Mouse (Mus musculus): ENCODE data around the gene Nfix. TPM values are rescaled to one million over a fixed set of nuclear protein-coding genes. Genes with fewer than 3 reads are reported as not detected.

The Nfix gene
- polyA plus RNA-seq, 2 experiments, result 1.4 to 2.5 TPM

DNA sequence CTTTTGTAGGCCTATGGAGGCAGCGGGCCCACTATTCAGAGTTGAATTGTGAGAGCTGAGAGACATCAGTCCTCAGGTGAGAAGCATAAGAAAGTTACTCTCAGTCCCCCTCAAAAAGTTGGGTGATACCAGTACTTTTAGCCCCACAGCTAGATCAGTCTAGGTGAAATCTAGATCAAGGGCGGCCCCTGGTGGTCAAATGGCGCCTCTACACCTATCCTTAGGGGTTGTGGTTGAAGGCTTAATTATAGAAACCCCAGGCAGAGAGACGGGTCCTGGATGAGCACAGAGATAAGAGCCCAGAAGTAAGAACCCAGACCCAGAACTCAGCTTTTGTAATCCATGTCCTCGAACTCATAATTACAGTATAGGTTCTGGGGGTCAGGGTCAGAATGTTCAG, 12.9 kb upstream of the Nfix start:
- H3K4me1 ChIP-seq (replicated peaks; ENCODE audit: control insufficient read depth in 2 of 2, insufficient read depth in 2 of 2, low read length in 1 of 2), result peaks cover 6 to 10% of the 10 kb centered on the region in 2 experiments
- H3K4me2 ChIP-seq (ENCODE audit: low read depth), result no peak overlapping the region
- H3K27me3 ChIP-seq (ENCODE audit: control insufficient read depth, insufficient read depth, low read length), result peaks cover 14% of the 10 kb centered on the region
- TF ChIP-seq EP300 (IDR thresholded peaks at IDR 0.05; ENCODE audit: low read depth) (no peak), CTCF (IDR thresholded peaks at IDR 0.05; ENCODE audit: low read depth) (peak; percentile 89)
- no peak overlapping the region for H3K27ac ChIP-seq
- H3K4me3 ChIP-seq (ENCODE audit: insufficient read depth in 1 of 2, low read depth in 2 of 2, low read length in 2 of 2), result no peak overlapping the region
- H3K9me3 ChIP-seq (ENCODE audit: control insufficient read depth, low read length), result no peaks in the 10 kb centered on the region
- ATAC-seq (ENCODE audit: insufficient read depth) (peak; percentile 36; the same call in 1 of the 2 replicates), DNase-seq (ENCODE audit: low read depth in 3 of 3, low spot score in 3 of 3) (peak in 2 of 3 experiments; percentile 60 to 70)
- no peaks in the 10 kb centered on the region for H3K36me3 ChIP-seq (replicated peaks; ENCODE audit: control insufficient read depth, insufficient read depth, low read depth)
- 3% methylated on average over 5 of the region's 5 CpGs for WGBS (ENCODE audit: insufficient replicate concordance)
- H3K9ac ChIP-seq (replicated peaks), result no peak overlapping the region

DNA sequence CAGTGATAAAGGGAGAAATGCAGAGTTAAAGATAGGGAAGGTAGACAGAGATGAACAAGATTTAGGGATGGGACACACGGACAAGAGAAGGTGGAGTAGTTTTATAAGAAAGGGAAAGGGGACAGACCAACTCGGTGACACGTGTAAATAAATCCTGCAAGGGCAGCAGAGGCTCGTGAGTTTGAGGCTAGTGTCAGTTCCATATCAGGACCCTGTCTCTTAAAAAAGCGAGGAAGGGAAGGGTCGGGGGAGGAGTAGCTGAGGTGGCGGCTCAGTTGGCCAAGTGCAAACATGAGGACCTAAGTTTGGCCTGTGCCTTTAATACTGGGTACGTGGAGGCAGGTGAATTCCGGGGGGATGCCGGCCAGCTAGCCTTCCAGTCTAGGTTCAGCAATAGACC, 11.2 kb upstream of the Nfix start:
- Histone ChIP-seq H3K27ac (no peak overlapping the region), H3K4me1 (replicated peaks; ENCODE audit: control insufficient read depth in 2 of 2, insufficient read depth in 2 of 2, low read length in 1 of 2) (peaks cover 6 to 10% of the 10 kb centered on the region in 2 experiments), H3K27me3 (ENCODE audit: control insufficient read depth, insufficient read depth, low read length) (peaks cover 14% of the 10 kb centered on the region), H3K4me2 (ENCODE audit: low read depth) (peak overlapping the region; percentile 66), H3K9me3 (ENCODE audit: control insufficient read depth, low read length) (no peaks in the 10 kb centered on the region), H3K4me3 (ENCODE audit: insufficient read depth in 1 of 2, low read depth in 2 of 2, low read length in 2 of 2) (peak overlapping the region in 1 of 2 experiments; percentile 42; a peak in 2 of 4 replicates), H3K9ac (replicated peaks) (no peak overlapping the region), H3K36me3 (replicated peaks; ENCODE audit: control insufficient read depth, insufficient read depth, low read depth) (no peaks in the 10 kb centered on the region)
- TF ChIP-seq EP300 (IDR thresholded peaks at IDR 0.05; ENCODE audit: low read depth), result no peak
- no peak for DNase-seq (ENCODE audit: low read depth in 3 of 3, low spot score in 3 of 3)
- WGBS (ENCODE audit: insufficient replicate concordance), result 44% methylated on average over 10 of the region's 10 CpGs
- no peak for ATAC-seq (ENCODE audit: insufficient read depth)

DNA sequence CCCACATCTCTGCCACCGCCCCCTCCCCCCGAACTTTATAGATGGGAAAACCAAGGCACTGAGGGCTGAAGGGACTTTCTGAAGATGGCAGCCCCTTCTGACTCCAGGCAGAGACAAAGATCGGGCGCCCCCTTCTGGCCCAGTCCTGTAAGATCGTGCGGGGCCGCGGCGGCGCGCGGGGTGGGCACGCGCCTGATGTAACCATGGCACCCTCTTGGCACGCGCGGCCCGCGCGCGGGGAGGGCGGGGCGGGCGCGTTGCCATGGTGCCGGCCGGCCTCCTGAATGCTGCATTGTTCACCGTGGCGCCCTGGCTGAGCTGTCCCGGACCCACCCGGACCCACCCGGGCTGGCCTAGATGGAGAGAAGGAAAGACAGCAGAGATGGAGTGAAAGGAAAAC, 10.8 kb upstream of the Nfix start:
- Histone ChIP-seq H3K27me3 (ENCODE audit: control insufficient read depth, insufficient read depth, low read length) (peaks cover 14% of the 10 kb centered on the region), H3K9me3 (ENCODE audit: control insufficient read depth, low read length) (no peaks in the 10 kb centered on the region)

DNA sequence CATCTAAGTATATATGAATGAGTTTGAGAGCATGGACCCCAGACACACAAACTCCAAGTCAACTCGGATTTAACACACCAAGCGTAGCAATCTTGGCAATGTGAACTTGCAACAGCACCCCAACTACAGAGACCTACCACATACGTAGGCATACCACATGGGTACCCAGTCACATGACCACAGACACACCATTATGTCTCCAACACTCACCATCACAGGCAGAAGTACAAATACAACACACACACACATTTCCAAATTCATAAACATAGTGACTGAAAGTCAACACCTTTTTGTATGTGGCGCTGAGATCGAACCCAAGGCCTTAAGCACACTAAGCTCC, 9.8 kb upstream of the Nfix start:
- peaks cover 20% of the 10 kb centered on the region for H3K27me3 ChIP-seq (ENCODE audit: control insufficient read depth, insufficient read depth, low read length)
- H3K4me2 ChIP-seq (ENCODE audit: low read depth), result no peak overlapping the region
- no peak overlapping the region for H3K4me3 ChIP-seq (ENCODE audit: insufficient read depth in 1 of 2, low read depth in 2 of 2, low read length in 2 of 2)
- 72% methylated on average over 5 of the region's 5 CpGs for WGBS (ENCODE audit: insufficient replicate concordance)
- no peak for DNase-seq (ENCODE audit: low read depth in 3 of 3, low spot score in 3 of 3)
- H3K9ac ChIP-seq (replicated peaks), result no peak overlapping the region
- H3K36me3 ChIP-seq (replicated peaks; ENCODE audit: control insufficient read depth, insufficient read depth, low read depth), result no peaks in the 10 kb centered on the region
- peaks cover 3 to 6% of the 10 kb centered on the region in 2 experiments; a peak in 3 of 4 replicates for H3K4me1 ChIP-seq (replicated peaks; ENCODE audit: control insufficient read depth in 2 of 2, insufficient read depth in 2 of 2, low read length in 1 of 2)
- TF ChIP-seq CTCF (IDR thresholded peaks at IDR 0.05; ENCODE audit: low read depth) (no peak), EP300 (IDR thresholded peaks at IDR 0.05; ENCODE audit: low read depth) (no peak)
- ATAC-seq (ENCODE audit: insufficient read depth), result no peak
- H3K9me3 ChIP-seq (ENCODE audit: control insufficient read depth, low read length), result no peaks in the 10 kb centered on the region
- H3K27ac ChIP-seq, result no peak overlapping the region

More for the DNA sequence above, 10.8 kb upstream of the Nfix start:
- DNase-seq (ENCODE audit: low read depth in 3 of 3, low spot score in 3 of 3), result peak; percentile 55 to 64 (median 59)
- peak overlapping the region; percentile 66 for H3K4me2 ChIP-seq (ENCODE audit: low read depth)
- H3K4me1 ChIP-seq (replicated peaks; ENCODE audit: control insufficient read depth in 2 of 2, insufficient read depth in 2 of 2, low read length in 1 of 2), result peaks cover 6 to 10% of the 10 kb centered on the region in 2 experiments
- peak; percentile 55 for ATAC-seq (ENCODE audit: insufficient read depth)
- H3K9ac ChIP-seq (replicated peaks), result peak overlapping the region; percentile 7; the same call in 1 of the 2 replicates
- WGBS (ENCODE audit: insufficient replicate concordance), result under 1% methylated on average over 32 of the region's 32 CpGs
- TF ChIP-seq CTCF (IDR thresholded peaks at IDR 0.05; ENCODE audit: low read depth), result peak; percentile 83
- TF ChIP-seq EP300 (IDR thresholded peaks at IDR 0.05; ENCODE audit: low read depth), result no peak
- peak overlapping the region in 1 of 2 experiments; percentile 42; a peak in 2 of 4 replicates for H3K4me3 ChIP-seq (ENCODE audit: insufficient read depth in 1 of 2, low read depth in 2 of 2, low read length in 2 of 2)
- no peak overlapping the region for H3K27ac ChIP-seq
- H3K36me3 ChIP-seq (replicated peaks; ENCODE audit: control insufficient read depth, insufficient read depth, low read depth), result no peaks in the 10 kb centered on the region

DNA sequence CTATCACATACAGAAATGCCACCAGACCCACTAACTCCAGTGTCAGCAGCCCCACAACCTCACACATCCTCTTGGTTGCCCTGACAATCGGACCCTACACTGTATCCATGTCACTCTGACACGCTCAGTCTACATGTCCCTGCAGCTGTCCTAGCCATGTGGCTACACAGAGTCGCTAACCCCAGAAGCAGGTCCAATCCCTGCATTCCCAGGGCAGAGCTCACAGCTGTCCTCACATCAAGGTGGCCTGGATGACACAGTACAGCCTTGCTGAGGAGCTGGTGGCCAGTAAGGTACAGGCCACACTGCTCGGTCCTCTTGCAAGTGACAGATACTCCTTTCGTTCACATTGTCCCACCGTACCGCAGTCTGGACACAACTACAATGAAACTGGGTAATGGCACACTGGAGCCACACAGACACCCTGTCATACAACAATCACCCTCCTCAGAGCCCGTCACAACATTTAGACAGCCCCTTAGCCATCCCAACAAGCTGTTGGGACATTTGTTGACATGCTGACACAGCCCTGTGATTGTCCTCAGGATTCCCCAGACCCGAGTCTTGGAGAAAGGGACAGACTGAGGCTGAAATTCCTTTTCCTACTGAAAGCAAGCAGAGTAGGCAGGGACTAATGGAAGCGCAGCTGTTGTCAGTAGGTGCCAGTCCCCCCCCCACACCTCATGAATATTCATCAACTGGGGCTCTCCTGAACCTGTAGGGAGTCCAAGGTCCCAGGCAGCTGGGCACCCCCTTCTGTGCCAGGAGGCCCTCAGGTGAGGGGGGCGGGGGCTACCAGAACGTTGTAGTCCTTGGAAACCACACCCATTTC, 9.2 kb upstream of the Nfix start:
- no peak for ATAC-seq (ENCODE audit: insufficient read depth)
- TF ChIP-seq CTCF (IDR thresholded peaks at IDR 0.05; ENCODE audit: low read depth) (no peak), EP300 (IDR thresholded peaks at IDR 0.05; ENCODE audit: low read depth) (no peak)
- peaks cover 3 to 6% of the 10 kb centered on the region in 2 experiments; a peak in 3 of 4 replicates for H3K4me1 ChIP-seq (replicated peaks; ENCODE audit: control insufficient read depth in 2 of 2, insufficient read depth in 2 of 2, low read length in 1 of 2)
- H3K36me3 ChIP-seq (replicated peaks; ENCODE audit: control insufficient read depth, insufficient read depth, low read depth), result no peaks in the 10 kb centered on the region
- H3K27ac ChIP-seq, result no peak overlapping the region
- no peaks in the 10 kb centered on the region for H3K9me3 ChIP-seq (ENCODE audit: control insufficient read depth, low read length)
- no peak for DNase-seq (ENCODE audit: low read depth in 3 of 3, low spot score in 3 of 3)
- H3K9ac ChIP-seq (replicated peaks), result no peak overlapping the region
- no peak overlapping the region for H3K4me2 ChIP-seq (ENCODE audit: low read depth)
- H3K27me3 ChIP-seq (ENCODE audit: control insufficient read depth, insufficient read depth, low read length), result peaks cover 18% of the 10 kb centered on the region
- 67% methylated on average over 12 of the region's 12 CpGs for WGBS (ENCODE audit: insufficient replicate concordance)
- H3K4me3 ChIP-seq (ENCODE audit: insufficient read depth in 1 of 2, low read depth in 2 of 2, low read length in 2 of 2), result no peak overlapping the region

Measured in liver, embryonic 14.5 days (tissue).